Mouse (Mus musculus) retina, postnatal 7 days (tissue): ENCODE data around the gene Adprhl1.

Experiments
- DNase-seq: peaks from one replicate; pipeline ENCODE4 v3.0.0-alpha.2; 2012; ENCODE audit warnings: low read depth, low spot score

Adprhl1 gene

DNA sequence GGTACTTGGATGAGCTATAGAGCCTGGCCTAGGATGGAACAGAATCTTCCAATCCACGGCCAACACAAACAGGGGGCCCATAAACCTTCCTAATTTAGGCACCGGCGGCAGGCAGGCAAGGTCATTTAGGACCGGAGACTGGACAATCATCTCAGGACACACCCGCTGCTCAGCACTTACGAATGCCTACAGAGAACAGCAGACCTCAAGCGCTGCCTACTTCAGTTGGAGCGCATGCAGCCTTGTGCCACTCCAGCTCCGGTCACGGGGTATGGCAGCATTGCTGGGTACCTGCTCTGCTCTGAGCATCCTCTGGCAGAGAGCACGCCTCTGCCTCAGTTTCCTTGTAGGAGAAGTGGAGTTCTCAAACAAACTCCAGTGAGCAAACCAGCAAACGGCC, 24.2 kb downstream of the Adprhl1 start:
- DNase-seq = no peak

DNA sequence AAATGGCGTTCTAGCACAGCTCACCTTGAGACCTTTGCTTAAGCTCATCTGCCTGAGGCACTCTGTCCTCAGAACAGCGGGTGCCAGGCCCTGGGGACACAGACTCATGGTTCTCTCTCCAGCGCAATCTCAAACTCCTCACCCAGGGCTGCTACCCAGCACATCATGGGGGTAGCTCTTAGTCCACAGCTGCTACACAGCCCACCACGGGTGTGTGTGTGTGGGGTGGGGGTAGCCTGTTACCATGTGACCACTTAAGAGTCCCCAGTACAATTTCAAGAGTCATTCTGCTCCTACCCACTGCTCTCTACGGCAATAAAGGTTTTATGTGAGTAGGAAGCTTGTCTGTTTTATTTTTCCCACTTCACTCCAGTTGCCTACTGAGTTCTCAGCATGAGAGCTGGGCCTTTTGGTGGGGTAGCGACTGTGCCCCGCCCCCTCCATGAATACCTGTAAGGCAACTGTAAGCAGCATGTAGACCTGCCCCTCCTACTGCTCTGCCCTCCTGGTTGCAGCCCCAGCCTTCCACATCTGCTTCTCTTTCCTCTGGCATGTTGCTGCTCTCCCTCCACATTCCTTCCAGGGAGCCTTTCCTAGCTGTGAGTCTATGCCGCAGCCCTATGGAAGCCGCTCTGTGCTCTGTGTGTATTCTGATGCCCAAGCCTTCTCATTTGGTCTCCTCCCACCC, 24.9 kb downstream of the Adprhl1 start:
- DNase-seq = no peak

DNA sequence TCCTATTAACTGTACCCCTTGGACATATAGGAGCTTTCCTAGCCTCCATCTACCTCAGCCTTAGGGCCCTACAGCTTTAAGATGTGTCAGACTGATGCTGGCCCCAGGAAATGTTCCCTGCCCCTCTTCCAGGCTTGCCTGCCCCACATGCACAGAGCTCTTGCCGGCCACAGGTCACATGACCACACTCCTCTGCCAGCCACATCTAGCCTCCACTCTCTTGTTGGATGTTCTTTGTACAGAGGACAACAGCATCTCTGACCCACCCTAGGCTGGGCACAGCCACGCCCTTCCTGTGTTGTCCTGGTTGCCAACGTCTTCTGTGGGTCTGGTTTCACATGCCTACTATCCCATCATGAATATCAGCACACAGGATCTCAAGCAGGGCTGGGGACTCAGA, 26.8 kb downstream of the Adprhl1 start:
- no peak for DNase-seq

DNA sequence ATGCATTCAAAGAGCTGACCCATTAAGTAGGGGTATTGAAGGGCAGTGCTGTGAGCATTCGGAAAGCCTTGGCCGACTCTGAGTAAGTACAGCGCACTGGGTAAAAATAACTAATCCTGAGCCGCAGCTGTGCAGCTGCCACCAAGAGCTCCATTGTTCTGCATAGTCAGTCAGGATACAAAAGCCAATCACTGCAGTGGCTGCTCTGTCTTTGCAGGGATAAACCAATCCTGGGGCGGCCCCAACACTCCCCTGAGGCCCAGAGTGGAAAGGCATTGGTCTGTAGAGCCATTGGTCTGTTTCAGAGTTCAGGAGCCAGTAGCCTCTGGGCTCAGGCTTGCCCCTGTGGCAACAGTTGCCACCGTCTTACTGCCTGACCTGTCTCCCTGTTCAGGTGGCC, 27.7 kb downstream of the Adprhl1 start:
- DNase-seq = peak; percentile 46

DNA sequence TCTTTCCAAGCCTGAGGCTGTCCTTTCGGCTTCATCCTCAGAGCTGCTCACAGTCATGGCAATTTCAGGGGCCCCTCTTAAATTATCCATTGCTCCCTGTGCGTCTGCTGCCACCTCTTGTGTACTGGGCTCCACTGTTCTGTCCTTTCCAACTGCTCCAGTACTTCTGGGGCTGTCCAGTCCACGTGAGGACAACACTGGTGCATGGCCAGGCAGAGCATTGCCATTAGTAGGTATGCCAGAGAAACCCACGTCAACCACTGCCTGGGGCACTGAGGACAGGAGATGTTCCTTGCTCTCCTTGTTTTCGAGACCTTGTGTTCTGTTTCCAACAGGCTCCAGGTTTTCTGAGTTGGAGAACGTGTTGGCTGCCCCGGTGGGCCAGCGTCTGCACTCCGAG, 29.5 kb downstream of the Adprhl1 start:
- no peak for DNase-seq

DNA sequence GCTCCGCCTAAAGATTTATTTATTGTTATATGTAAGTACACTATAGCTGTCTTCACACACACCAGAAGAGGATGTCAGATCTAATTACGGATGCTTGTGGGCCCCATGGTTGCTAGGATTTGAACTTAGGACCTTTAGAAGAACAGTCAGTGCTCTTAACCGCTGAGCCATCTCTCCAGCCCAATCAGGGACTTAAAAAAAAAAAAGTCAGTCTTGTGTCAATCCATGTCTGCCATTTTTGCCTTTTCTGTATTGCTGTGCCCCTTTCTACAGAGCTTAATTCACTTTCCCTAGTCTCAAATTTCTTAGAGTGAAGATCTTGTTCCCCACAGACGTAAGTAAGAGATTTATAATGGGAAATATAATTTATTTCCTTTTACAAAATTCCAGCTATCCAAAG, 35.5 kb downstream of the Adprhl1 start:
- DNase-seq = no peak

DNA sequence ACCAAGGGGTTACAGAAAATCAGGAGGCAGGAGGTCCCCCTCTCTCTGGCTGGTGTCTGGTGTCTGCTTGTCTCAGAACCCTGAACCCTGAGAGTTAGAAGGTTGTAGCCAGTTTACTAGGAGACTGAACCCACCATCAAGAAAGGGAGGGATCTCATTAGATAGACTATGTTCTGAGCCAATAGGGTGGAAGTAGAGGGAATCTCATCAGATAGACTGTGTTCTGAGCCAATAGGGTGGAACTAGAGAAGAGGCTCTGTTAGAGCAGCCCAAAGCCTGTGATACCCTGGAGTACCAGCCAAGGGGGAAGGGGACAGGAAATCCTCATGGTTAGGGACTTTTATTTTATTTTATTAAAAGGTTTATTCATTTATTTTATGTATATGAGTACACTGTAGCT, 36.0 kb downstream of the Adprhl1 start:
- no peak for DNase-seq

DNA sequence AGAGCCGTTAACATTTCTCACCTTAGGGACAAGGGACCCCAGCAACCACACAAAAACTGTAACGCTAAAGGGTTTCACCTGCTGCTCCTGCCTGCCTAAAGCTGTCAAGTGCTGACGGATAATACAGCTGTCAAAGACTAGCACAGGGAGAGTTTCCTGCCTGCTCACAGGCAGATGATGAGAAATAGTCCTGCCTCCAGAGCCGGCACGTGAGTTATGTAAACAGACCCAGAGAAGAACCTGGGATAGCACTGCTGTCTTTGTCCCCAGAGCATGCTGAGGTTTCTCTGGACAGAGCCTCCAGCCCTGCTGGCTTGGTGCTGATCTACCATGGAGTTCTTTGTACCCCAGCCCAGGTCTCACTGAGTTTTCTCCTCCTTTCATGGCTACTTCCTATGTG, 36.9 kb downstream of the Adprhl1 start:
- no peak for DNase-seq

DNA sequence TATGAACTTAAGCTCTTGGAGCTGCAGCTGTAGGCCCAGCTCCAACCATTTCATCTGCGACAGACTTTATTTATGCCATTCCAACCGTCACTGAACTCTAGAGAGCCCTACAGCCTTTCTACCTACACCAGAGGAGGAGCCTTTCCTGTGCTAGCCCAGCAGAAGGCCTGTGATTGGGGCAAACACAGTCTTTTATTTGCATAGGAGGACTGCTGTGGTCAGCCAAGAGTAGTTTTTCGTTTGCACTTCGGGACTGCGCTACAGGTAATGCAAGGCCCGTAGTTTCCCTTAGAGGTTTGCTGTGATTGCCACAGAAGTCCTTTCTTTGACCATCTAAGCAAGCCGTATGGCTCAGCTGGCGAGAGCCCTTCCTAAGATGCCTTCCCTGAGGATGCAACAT, 37.6 kb downstream of the Adprhl1 start:
- DNase-seq = no peak

DNA sequence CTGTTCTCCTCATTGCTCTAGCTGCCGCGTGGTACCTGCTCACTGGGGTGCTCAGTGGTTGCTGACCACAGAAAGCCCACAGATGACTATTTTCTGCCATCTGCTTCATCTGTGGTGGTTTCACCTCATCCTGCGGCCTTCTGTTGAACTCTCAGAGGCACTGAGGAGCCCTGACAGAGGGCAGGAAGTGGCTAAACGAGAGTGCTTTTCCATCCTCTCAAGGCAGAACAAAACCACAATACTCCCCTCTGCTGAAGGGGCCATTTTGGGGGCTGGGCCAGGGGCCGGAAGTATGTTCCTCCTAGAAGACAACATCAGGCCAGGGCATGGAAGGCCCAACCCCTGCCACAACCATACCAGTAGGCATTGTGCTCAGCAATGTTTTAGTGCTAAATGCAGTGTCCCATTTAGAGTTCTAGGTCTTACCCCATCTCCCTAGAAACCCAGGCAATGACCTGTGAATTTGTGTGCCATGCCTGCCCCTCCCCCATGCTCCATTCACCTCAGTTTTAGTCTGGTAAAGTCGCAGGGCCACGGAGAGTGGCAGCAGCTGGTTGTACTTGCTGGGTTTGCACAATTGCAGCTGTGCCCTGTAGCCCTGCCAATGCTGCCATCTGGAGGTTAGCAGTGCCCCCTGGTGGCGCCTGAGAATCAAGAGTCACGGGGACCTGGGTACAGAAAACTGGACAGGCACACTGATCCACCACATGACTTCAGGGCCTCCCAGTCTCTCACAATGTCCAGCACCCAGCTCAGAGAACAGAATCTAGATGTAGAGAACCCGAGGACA, 40.3 kb downstream of the Adprhl1 start:
- peak; percentile 87 for DNase-seq

DNA sequence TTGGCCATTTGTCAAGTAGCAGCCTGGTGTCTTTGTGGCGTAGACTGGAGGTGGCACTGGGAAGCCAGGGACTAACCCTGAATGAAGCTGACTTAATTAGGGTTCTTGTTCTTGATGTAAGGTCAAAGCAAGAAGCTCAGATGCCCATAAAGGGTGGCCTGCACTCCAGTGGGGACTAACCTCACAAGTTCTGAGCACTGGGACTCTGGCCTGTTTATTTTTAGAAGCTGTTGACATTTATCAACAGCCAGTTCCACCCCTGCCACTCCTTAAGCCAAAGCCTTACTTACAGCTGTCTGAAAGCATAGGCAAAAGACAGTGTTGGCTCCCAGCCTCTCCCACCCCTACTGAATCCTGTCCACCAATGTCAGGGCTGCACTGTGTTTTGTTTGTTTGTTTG, 44.2 kb downstream of the Adprhl1 start:
- no peak for DNase-seq

DNA sequence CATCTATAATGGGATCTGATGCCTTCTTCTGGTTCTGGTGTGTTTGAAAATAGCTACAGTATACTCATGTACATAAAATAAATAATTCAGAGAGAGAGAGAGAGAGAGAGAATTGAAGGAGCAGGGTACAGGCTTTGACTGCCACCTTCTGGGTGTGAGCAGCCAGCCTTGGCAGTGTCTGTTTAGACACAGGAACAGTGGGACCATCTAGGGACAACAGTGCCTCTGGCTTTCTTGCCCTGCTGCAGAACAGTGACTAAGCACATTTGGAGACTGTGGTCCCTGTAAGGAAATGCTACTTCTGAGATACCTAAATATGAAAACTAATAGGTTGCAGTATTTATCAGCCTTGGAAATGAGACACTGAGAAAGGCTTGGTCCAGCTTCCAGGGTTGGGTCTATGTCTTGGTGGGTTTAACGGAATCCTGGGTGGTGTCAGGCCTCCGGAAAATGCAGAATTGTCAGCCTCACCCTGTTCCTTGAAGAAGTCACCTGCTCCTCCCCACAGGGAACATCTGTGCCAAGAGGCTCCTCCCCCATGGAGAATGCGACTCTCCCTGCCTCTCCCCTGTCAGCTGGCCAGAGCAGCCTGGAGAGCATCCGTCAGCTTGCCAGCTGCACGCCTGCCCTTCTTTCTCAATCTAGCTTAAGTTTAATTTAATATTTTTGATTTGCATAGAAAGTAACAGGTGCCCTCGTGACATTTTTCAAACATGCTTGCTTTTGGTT, 45.2 kb downstream of the Adprhl1 start:
- DNase-seq = no peak

DNA sequence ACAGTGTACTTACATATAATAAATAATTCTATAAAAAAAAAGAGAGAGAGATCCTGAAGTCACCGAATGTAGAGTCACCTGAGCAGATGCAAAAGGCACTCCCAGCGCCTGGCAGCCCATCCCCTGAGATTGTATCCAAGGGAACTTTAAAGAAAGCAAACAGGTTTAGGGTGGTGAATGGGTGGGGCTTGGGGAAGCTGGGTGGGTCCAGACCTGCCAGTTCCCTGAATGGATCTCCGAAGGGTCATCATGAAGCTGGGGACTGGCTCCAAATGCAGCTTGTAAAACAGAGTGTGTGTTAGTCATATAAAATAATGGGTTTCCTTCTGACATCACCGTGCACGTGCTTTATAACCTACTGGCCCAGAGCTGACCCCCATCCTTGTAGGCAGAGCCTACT, 47.7 kb downstream of the Adprhl1 start:
- DNase-seq = no peak

DNA sequence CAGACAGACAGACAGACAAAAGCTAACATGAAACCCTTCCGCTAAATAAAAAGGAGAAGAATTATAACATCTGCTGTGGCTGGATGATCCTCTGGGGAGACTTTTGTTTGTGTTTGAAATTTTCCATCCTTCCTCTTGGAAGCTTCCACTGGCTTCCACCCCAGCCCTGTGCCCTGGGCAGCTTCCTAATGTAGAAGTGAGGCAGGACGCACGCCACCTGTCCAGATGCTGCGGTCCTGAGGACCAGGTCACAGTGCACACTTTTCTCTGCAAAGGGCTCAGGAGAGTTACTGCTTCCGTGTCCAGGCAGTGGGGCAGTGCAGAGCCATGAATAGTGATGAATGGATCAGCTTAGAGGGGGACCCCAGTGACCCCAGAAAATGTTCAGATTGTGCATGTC, 48.7 kb downstream of the Adprhl1 start:
- DNase-seq = no peak

DNA sequence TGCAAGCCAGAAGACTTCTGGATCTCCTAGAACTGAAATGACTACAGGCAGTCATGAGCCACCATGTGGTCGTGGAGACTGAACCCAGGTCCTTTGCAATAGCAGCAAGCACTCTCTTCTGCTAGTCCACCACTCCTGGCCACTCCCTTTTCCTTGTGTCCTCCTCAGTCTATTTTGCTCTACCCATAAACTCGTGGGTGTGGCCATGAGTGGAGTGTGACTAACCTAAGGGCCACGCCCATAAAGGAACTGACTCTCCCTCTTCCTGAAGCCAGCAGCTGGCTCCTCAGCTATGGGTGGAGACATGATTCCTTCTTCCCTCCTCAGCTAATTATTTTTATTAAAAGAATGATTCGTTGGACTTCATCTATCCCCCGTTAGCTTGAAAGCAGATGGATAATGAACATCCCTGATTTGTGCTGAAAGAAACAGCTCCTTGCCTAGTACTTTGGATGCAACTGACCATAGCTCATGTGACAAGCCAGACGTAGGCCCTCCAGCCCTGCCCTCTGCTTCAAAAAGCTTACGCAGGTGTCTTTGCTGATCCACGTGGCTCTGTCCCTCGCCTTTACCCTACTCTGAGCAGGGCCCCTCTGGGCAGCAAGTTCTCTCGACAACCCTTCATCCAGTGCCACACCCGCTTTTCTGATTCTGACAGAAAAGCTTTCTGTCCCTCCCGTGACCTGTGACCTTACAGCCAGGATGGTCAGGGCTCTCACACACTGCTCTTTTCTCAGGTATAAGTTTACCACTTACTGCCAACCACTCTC, 49.4 kb downstream of the Adprhl1 start:
- DNase-seq = no peak

DNA sequence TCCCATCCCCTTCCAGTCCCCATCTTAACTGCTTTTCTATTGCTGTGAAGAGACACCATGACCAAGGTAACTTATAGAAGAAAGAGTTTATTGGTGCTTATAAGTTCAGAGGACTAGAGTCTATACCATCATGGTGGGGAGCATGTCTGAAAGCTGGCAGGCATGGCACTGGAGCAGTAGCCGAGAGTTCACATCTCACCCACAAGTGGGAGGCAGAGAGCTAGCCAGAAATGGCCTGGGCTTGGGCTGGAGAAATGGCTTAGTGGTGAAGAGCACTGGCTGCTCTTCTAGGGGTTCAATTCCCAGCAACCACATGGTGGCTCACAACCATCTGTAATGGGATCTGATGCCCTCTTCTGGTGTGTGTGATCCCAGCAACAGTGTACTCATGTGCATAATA, 50.5 kb downstream of the Adprhl1 start:
- DNase-seq = no peak

DNA sequence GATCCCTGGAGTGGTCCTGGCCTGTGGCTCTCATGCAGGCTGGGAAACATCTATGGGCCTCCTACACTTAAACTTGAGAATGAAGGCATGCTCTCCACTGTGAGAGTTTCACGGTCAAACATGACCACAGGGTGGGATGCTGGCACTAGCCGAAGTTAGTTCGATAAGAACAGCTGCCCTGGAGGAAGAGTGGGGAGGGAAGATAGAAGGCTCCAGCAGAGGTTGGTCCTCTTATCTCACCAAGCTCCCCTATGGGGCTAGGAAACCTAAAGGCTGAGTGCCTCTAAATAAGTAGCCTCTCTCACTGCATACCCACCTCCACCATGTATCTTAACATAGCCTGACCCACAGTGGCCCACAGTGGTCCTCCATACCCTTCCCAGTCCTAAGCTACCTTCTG, 51.2 kb downstream of the Adprhl1 start:
- DNase-seq = no peak

DNA sequence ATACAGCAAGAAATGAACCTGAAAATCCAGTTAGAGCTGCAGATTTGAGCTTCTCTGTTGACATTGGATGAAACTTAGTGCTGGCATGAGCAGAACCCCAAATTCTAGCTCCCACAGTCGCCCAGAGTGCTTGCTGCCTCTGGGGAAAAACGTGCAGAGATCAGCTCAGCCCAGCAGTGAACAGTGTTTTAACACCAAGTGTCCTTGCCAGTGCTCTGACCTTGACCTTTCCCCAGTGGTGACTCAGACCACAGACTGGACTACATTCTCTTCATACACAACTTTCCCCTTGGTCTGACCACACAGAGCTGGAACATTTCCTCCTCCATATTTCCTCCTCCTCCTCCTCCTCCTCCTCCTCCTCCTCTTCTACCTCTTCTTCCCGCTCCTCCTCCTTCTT, 51.9 kb downstream of the Adprhl1 start:
- DNase-seq = no peak

DNA sequence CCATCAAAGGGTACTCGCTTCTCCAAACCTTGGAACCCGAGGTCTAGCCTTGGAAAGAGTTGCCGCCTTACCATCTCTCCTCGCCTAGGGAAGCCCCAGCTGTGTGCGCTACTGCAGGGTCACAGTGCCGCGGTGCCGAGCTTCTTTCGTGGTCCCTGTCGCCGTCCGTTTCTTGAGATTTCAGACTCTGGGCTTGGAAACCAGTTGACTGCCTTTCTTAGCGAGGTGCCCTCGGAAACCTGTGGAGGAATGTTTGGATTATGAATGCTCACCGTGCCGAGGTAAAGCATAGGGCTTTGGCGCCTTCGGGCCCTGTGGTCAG, 53.0 kb downstream of the Adprhl1 start:
- no peak for DNase-seq

DNA sequence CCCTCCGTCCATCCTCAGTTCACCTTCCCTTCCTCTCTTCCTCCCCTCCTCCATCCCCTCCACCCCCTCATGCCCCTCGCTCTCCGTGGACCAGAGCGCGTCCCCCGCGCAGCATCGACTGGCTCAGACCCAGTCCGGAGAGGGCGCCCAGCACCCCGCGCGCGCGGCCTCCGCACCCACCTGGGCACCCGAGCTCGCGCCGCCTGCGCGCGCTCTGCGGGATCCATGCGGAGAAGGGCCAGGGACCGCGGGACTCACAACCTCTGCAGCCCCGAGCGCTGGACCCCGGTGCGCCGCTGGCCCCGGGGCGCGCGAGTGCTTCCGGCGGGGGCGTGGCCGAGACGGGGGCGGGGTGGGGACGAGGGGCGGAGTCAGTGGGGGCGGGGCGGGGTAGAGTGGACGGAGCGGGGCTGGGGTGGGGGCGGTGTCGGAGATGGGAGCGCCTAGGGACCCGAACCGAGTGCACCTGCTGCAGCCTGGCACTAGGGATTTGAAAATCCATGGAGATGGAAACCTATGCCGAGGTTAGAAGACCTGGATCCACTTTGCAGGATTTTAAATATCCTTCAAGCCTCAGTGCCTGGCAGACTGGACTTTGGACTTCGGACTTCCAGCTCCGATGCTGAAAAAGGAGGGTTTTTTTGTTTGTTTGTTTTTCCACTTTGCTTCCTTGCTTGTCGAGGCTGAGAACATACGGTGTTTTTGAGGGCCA, 53.5 kb downstream of the Adprhl1 start, which contains the start of gene Grtp1:
Grtp1 (minus strand) TSS at position 320 of the 712 bp plus-strand sequence.
- DNase-seq = peak; percentile 38

DNA sequence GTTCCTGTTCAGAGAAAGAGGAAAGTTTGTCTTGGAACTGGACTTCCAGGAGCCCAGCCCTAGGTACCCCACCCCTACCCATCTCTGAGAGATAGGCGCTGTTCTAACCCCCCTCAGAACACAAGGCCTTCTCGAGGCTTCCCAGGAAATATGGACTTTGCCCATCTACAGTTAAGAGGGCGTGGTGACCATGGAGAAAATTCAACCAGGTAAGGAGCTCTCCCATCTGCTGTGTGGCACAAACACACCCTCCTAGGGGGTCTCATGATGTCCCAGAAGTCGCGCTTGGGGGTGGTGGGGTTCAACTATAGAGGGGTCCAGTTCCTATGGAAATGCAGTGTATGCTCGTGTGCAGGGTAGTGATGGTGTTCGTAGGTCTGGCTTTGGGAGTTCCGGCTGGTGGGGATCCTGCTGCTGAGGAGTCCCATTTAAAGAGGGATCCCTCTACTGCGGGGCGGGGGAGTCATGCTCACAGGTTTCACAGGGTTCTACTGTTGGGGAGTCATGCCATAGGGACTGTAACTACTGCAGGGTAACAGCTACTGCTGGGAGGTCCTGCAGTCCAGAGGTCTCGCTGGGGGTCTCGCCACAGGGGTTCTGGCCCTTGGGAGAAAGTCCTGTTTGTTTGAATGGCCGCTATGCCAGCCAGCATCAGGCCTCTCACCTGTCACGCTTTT, 54.4 kb downstream of the Adprhl1 start:
- DNase-seq = no peak
